Comparison of ENCODE assay signal across 8 mouse cellular contexts in genomic region chr5:149412194-149412575, GRCm38 (mm10). TPM values are rescaled to one million over a fixed set of nuclear protein-coding genes. Genes with fewer than 3 reads are reported as not detected.
A peak's percentile ranks its signal among the peaks of the same experiment; 100 is the strongest.
DNase-seq lines count a peak whose midpoint lies in the region; ATAC-seq lines count a peak whose summit lies in the region.

No protein-coding gene starts in this region.

- H3K9me3 ChIP-seq in kidney, embryonic 14.5 days (ENCODE audit: control insufficient read depth, low read length) = 0 out of 2 replicates have a peak, but pooled peaks cover 3% of the 10 kb centered on the region
- no peaks in the 10 kb centered on the region; the same call in 1 of the 2 replicates for H3K9me3 ChIP-seq in embryonic facial prominence, embryonic 11.5 days (replicated peaks; ENCODE audit: control insufficient read depth, low read length)
- no peaks in the 10 kb centered on the region for H3K9me3 ChIP-seq in hindbrain, embryonic 12.5 days (replicated peaks)
- H3K9me3 ChIP-seq in midbrain, embryonic 11.5 days (ENCODE audit: control insufficient read depth, low read length) = no peaks in the 10 kb centered on the region

- H3K36me3 ChIP-seq in kidney, embryonic 14.5 days (ENCODE audit: control insufficient read depth, insufficient read depth, low read length) = no peaks in the 10 kb centered on the region
- no peaks in the 10 kb centered on the region for H3K36me3 ChIP-seq in embryonic facial prominence, embryonic 11.5 days (replicated peaks; ENCODE audit: control insufficient read depth, insufficient read depth, low read depth, low read length)
- H3K36me3 ChIP-seq in hindbrain, embryonic 12.5 days = no peaks in the 10 kb centered on the region
- no peaks in the 10 kb centered on the region for H3K36me3 ChIP-seq in midbrain, embryonic 11.5 days (ENCODE audit: control insufficient read depth, insufficient read depth, low read length)

- H3K4me1 ChIP-seq in kidney, embryonic 14.5 days (ENCODE audit: control insufficient read depth, insufficient read depth, low read length) = peaks cover 9% of the 10 kb centered on the region; the same call in 1 of the 2 replicates
- H3K4me1 ChIP-seq in embryonic facial prominence, embryonic 11.5 days (ENCODE audit: control insufficient read depth, insufficient read depth, low read length) = no peaks in the 10 kb centered on the region
- H3K4me1 ChIP-seq in hindbrain, embryonic 12.5 days = peaks cover 14% of the 10 kb centered on the region
- H3K4me1 ChIP-seq in midbrain, embryonic 11.5 days (ENCODE audit: control insufficient read depth, insufficient read depth, low read length) = peaks cover 11% of the 10 kb centered on the region

- WGBS in kidney, embryonic 14.5 days = 37% methylated on average over 11 of the region's 11 CpGs
- WGBS in embryonic facial prominence, embryonic 11.5 days = 31% methylated on average over 11 of the region's 11 CpGs
- WGBS in hindbrain, embryonic 12.5 days = 36% methylated on average over 11 of the region's 11 CpGs
- 35% methylated on average over 11 of the region's 11 CpGs for WGBS in midbrain, embryonic 11.5 days

- ATAC-seq in kidney, embryonic 14.5 days (ENCODE audit: low FRiP score, low TSS enrichment) = peak; percentile 51
- ATAC-seq in embryonic facial prominence, embryonic 11.5 days (replicated peaks; ENCODE audit: insufficient number of reproducible peaks, low FRiP score, low TSS enrichment, low read depth) = no peak
- no peak; the same call in 1 of the 2 replicates for ATAC-seq in hindbrain, embryonic 12.5 days (ENCODE audit: low FRiP score)
- peak; percentile 51; the same call in 1 of the 2 replicates for ATAC-seq in midbrain, embryonic 11.5 days (ENCODE audit: low FRiP score)

- H3K4me3 ChIP-seq in kidney, embryonic 14.5 days (ENCODE audit: low read length) = peak overlapping the region; percentile 39
- peak overlapping the region; percentile 28 for H3K4me3 ChIP-seq in embryonic facial prominence, embryonic 11.5 days (ENCODE audit: low read depth, low read length)
- peak overlapping the region; percentile 23 for H3K4me3 ChIP-seq in hindbrain, embryonic 12.5 days
- peak overlapping the region; percentile 27 for H3K4me3 ChIP-seq in midbrain, embryonic 11.5 days (ENCODE audit: low read depth, low read length)

- H3K4me2 ChIP-seq in kidney, embryonic 14.5 days (replicated peaks; ENCODE audit: low read depth, low read length) = peak overlapping the region; percentile 62
- H3K4me2 ChIP-seq in embryonic facial prominence, embryonic 11.5 days (ENCODE audit: low read depth, low read length) = peak overlapping the region; percentile 73
- H3K4me2 ChIP-seq in hindbrain, embryonic 12.5 days (replicated peaks) = peak overlapping the region; percentile 58
- peak overlapping the region; percentile 56 for H3K4me2 ChIP-seq in midbrain, embryonic 11.5 days

- H3K9ac ChIP-seq in kidney, embryonic 14.5 days (ENCODE audit: low read depth, low read length) = peak overlapping the region; percentile 47; the same call in 1 of the 2 replicates
- H3K9ac ChIP-seq in embryonic facial prominence, embryonic 11.5 days (replicated peaks; ENCODE audit: low read length) = peak overlapping the region; percentile 52
- 0 out of 2 replicates have a peak overlapping the region, but pooled peaks have one; percentile 33 for H3K9ac ChIP-seq in hindbrain, embryonic 12.5 days
- peak overlapping the region; percentile 63 for H3K9ac ChIP-seq in midbrain, embryonic 11.5 days (ENCODE audit: low read length)

- DNase-seq in kidney, postnatal 10 days = no peak
- no peak for DNase-seq in embryonic facial prominence, embryonic 11.5 days (ENCODE audit: low spot score)
- DNase-seq in midbrain, embryonic 11.5 days (ENCODE audit: low spot score, missing footprints) = peak; percentile 90
- DNase-seq in gastrocnemius, postnatal 14 days = no peak
- DNase-seq in ovary, postnatal 36 days (ENCODE audit: low spot score) = no peak
- DNase-seq in kidney, postnatal 14 days = no peak

- H3K27ac ChIP-seq in kidney, embryonic 14.5 days (ENCODE audit: low read depth, low read length) = no peak overlapping the region
- no peak overlapping the region for H3K27ac ChIP-seq in embryonic facial prominence, embryonic 11.5 days (replicated peaks; ENCODE audit: low read depth, low read length)
- no peak overlapping the region for H3K27ac ChIP-seq in hindbrain, embryonic 12.5 days
- H3K27ac ChIP-seq in midbrain, embryonic 11.5 days (ENCODE audit: low read depth, low read length) = no peak overlapping the region

- peaks cover 19% of the 10 kb centered on the region for H3K27me3 ChIP-seq in kidney, embryonic 14.5 days (ENCODE audit: control insufficient read depth, insufficient read depth, low read length)
- H3K27me3 ChIP-seq in embryonic facial prominence, embryonic 11.5 days (ENCODE audit: control insufficient read depth, insufficient read depth, low read length) = 0 out of 2 replicates have a peak, but pooled peaks cover 2% of the 10 kb centered on the region
- peaks cover 22% of the 10 kb centered on the region for H3K27me3 ChIP-seq in hindbrain, embryonic 12.5 days
- H3K27me3 ChIP-seq in midbrain, embryonic 11.5 days (ENCODE audit: control insufficient read depth, insufficient read depth, low read length) = peaks cover 9% of the 10 kb centered on the region

- intact Hi-C loops in gastrocnemius, postnatal 14 days (cut with DNase I; ENCODE audit: low total_unique reads) = no loop called here

RNA-seq across cellular contexts. Expression of gene Medag, which starts 0.6 kb away (rescaled TPM):
- polyA plus RNA-seq in kidney, embryonic 14.5 days (2014; fragmentation: Nextera tagmentation; extraction: Ambion mirVana) = 0.18 TPM in 1 of 2 replicates, not detected in the other
- polyA plus RNA-seq in embryonic facial prominence, embryonic 11.5 days (2014; fragmentation: Nextera tagmentation; extraction: Ambion mirVana) = 0.70 and 0.72 TPM in 2 replicates
- polyA plus RNA-seq in hindbrain, embryonic 12.5 days (2016; fragmentation: Nextera tagmentation; extraction: Ambion mirVana) = 1.0 and 1.1 TPM in 2 replicates
- 0.51 and 0.66 TPM in 2 replicates for polyA plus RNA-seq in midbrain, embryonic 11.5 days (2014; fragmentation: Nextera tagmentation; extraction: Ambion mirVana)
- 10 to 100 TPM; 16.8 to 17.1 TPM for total RNA-seq in gastrocnemius, postnatal 14 days (2021)

RNA-seq across cellular contexts. Expression of gene Tex26, which starts 27.3 kb away (rescaled TPM):
- polyA plus RNA-seq in kidney, embryonic 14.5 days (2014; fragmentation: Nextera tagmentation; extraction: Ambion mirVana) = 0.19 and 0.26 TPM in 2 replicates
- 0.54 and 0.74 TPM in 2 replicates for polyA plus RNA-seq in embryonic facial prominence, embryonic 11.5 days (2014; fragmentation: Nextera tagmentation; extraction: Ambion mirVana)
- 1.1 and 1.2 TPM in 2 replicates for polyA plus RNA-seq in hindbrain, embryonic 12.5 days (2016; fragmentation: Nextera tagmentation; extraction: Ambion mirVana)
- 1.2 and 1.5 TPM in 2 replicates for polyA plus RNA-seq in midbrain, embryonic 11.5 days (2014; fragmentation: Nextera tagmentation; extraction: Ambion mirVana)
- under 1 TPM in 1 of 2 experiments, not detected in 1; 0.39 TPM for total RNA-seq in gastrocnemius, postnatal 14 days (2021)

Comparison
In these comparisons a context has a peak if more than half of its experiments do, and no peak if none do; other contexts are left out.
1. ATAC-seq: peak in kidney, embryonic 14.5 days (single experiment) and midbrain, embryonic 11.5 days (single experiment); none in embryonic facial prominence, embryonic 11.5 days (single experiment) and hindbrain, embryonic 12.5 days (single experiment).
2. Peak in every context shown above with its lines, with median percentiles within 50 percentile points of each other: H3K4me2 ChIP-seq, H3K4me3 ChIP-seq and H3K9ac ChIP-seq.